Mouse (Mus musculus): ENCODE data around the gene Tram2. TPM values are rescaled to one million over a fixed set of nuclear protein-coding genes. Genes with fewer than 3 reads are reported as not detected.

Gene Tram2
- polyA plus RNA-seq, 1 experiment from 2014 or later = 4.3 TPM

DNA sequence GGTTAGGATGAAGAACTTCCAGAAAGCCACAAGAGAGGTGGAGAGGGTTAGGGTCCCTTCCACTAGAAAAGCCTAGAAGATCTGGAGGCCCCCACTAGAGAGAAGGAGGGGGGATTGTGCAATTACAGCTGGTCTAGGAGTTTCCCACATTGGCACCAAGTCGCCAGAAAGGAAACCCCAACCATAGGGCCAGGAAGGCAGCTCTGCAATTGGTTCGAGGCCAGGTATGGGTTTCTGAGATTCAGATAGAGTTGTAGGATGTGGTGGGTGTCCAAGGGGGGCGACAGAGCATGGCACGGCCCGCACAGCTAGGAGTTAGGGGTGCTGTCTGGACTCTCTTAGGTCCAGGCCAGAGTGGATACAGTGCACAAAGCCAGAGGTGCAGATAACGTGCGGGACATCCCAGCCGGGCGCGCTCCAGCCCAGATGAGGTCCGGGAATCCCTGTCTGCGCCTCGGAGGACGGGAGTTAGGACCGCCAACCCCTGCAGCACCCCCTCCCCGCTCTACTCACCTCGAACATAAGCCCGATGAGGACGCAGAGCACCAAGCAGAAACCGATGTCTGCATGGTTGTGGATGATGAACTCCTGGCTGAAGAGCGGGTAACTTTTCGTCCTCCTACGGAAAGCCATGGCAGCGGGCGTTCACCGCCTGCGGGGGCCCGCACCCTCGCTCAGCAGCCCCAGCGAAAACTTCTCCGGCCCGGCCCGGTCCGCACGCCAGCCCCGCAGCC lies 381 bp downstream of the Tram2 start:
- Histone ChIP-seq H3K27me3 (replicated peaks; ENCODE audit: control insufficient read depth, insufficient read depth, low read length) (no peaks in the 10 kb centered on the region), H3K9ac (ENCODE audit: low read depth, low read length) (peak overlapping the region; percentile 71), H3K4me2 (replicated peaks; ENCODE audit: low read depth) (peak overlapping the region; percentile 89), H3K4me3 (ENCODE audit: low read depth, low read length) (peak overlapping the region; percentile 78), H3K9me3 (ENCODE audit: control insufficient read depth) (no peaks in the 10 kb centered on the region), H3K36me3 (ENCODE audit: control insufficient read depth, insufficient read depth) (no peaks in the 10 kb centered on the region), H3K4me1 (replicated peaks; ENCODE audit: control insufficient read depth, insufficient read depth, low read length) (peaks cover 7% of the 10 kb centered on the region; the same call in 1 of the 2 replicates), H3K27ac (ENCODE audit: low read depth, low read length) (peak overlapping the region; percentile 50; the same call in 1 of the 2 replicates)
- 1% methylated on average over 36 of the region's 36 CpGs for WGBS
- ATAC-seq = peak; percentile 44
- peak; percentile 17 for TF ChIP-seq CTCF (IDR thresholded peaks at IDR 0.05; ENCODE audit: low read depth)

DNA sequence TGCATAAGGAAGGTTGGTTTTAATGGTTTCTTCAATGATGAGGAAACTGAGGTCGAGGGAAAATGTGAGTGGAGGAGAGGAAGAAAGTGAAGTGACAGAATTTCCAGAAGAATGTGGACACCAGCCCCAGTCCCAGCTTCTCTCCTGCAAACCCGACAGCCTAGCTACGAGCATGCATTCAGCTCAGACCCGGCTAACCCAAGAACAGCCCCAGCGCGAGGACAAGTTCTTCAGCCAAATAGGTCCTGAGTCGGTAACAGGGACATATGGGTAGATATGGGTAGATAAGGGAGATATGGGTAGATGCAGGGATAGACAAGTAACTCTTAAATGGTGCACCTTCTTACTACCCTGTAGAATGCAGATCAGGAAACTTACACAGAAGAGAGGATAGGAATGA lies 1.4 kb downstream of the Tram2 start:
- 62% methylated on average over 7 of the region's 7 CpGs for WGBS
- Histone ChIP-seq H3K9me3 (ENCODE audit: control insufficient read depth) (no peaks in the 10 kb centered on the region), H3K27me3 (replicated peaks; ENCODE audit: control insufficient read depth, insufficient read depth, low read length) (no peaks in the 10 kb centered on the region), H3K4me2 (replicated peaks; ENCODE audit: low read depth) (peak overlapping the region; percentile 89), H3K9ac (ENCODE audit: low read depth, low read length) (no peak overlapping the region), H3K36me3 (ENCODE audit: control insufficient read depth, insufficient read depth) (no peaks in the 10 kb centered on the region), H3K27ac (ENCODE audit: low read depth, low read length) (no peak overlapping the region), H3K4me1 (replicated peaks; ENCODE audit: control insufficient read depth, insufficient read depth, low read length) (peaks cover 9% of the 10 kb centered on the region; the same call in 1 of the 2 replicates), H3K4me3 (ENCODE audit: low read depth, low read length) (peak overlapping the region; percentile 78)
- no peak for ATAC-seq
- no peak for TF ChIP-seq CTCF (IDR thresholded peaks at IDR 0.05; ENCODE audit: low read depth)

- no peaks in the 10 kb centered on the region for H3K36me3 ChIP-seq (ENCODE audit: control insufficient read depth, insufficient read depth)
- peaks cover 13% of the 10 kb centered on the region; the same call in 1 of the 2 replicates for H3K4me1 ChIP-seq (replicated peaks; ENCODE audit: control insufficient read depth, insufficient read depth, low read length)
- TF ChIP-seq CTCF (IDR thresholded peaks at IDR 0.05; ENCODE audit: low read depth) = no peak
Measured at GRCm38 (mm10) chr1:21077191-21077590, 1.8 kb downstream of the Tram2 start.

DNA sequence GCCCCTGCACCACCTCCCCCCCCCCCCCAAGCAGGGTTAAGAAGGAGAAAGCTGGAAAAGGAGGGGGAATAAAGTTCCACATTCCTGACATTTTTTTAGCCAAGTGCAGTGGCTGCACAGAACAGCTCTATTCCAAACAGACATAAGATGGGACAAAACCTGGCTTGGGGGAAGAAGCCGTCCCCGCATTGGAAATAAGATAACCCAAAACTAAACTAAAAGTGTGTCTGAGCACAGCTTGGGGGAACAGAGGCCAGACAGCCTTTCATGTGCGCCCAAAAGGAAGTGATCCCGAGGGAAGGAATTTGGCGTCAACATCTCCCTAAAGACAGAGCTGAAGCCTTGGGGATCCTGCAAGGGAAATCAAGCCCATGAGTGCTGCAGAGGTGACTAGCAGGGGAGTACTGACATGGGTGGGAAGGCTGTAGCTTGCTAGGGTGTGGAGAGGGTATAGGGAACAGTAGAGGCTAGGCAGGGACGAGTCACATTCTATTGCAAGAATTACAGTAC lies 3.0 kb downstream of the Tram2 start:
- Histone ChIP-seq H3K4me3 (ENCODE audit: low read depth, low read length) (no peak overlapping the region), H3K27ac (ENCODE audit: low read depth, low read length) (no peak overlapping the region), H3K4me2 (replicated peaks; ENCODE audit: low read depth) (peak overlapping the region; percentile 89), H3K27me3 (replicated peaks; ENCODE audit: control insufficient read depth, insufficient read depth, low read length) (no peaks in the 10 kb centered on the region), H3K9ac (ENCODE audit: low read depth, low read length) (no peak overlapping the region), H3K36me3 (ENCODE audit: control insufficient read depth, insufficient read depth) (no peaks in the 10 kb centered on the region), H3K9me3 (ENCODE audit: control insufficient read depth) (no peaks in the 10 kb centered on the region), H3K4me1 (replicated peaks; ENCODE audit: control insufficient read depth, insufficient read depth, low read length) (peaks cover 14% of the 10 kb centered on the region; the same call in 1 of the 2 replicates)
- no peak for ATAC-seq
- no peak for TF ChIP-seq CTCF (IDR thresholded peaks at IDR 0.05; ENCODE audit: low read depth)
- 46% methylated on average over 6 of the region's 6 CpGs for WGBS

More at GRCm38 (mm10) chr1:21077191-21077590, 1.8 kb downstream of the Tram2 start:
- ATAC-seq = no peak
- Histone ChIP-seq H3K27ac (ENCODE audit: low read depth, low read length) (no peak overlapping the region), H3K27me3 (replicated peaks; ENCODE audit: control insufficient read depth, insufficient read depth, low read length) (no peaks in the 10 kb centered on the region), H3K9me3 (ENCODE audit: control insufficient read depth) (no peaks in the 10 kb centered on the region), H3K4me3 (ENCODE audit: low read depth, low read length) (peak overlapping the region; percentile 78; the same call in 1 of the 2 replicates), H3K9ac (ENCODE audit: low read depth, low read length) (no peak overlapping the region), H3K4me2 (replicated peaks; ENCODE audit: low read depth) (peak overlapping the region; percentile 89)
- WGBS = 54% methylated on average over 5 of the region's 5 CpGs

- ATAC-seq = no peak
- TF ChIP-seq CTCF (IDR thresholded peaks at IDR 0.05; ENCODE audit: low read depth) = peak; percentile 27; the same call in 1 of the 2 replicates
- H3K4me2 ChIP-seq (replicated peaks; ENCODE audit: low read depth) = no peak overlapping the region
- H3K36me3 ChIP-seq (ENCODE audit: control insufficient read depth, insufficient read depth) = no peaks in the 10 kb centered on the region
- 64% methylated on average over 5 of the region's 5 CpGs for WGBS
- no peak overlapping the region for H3K4me3 ChIP-seq (ENCODE audit: low read depth, low read length)
- peaks cover 14% of the 10 kb centered on the region; the same call in 1 of the 2 replicates for H3K4me1 ChIP-seq (replicated peaks; ENCODE audit: control insufficient read depth, insufficient read depth, low read length)
- no peak overlapping the region for H3K27ac ChIP-seq (ENCODE audit: low read depth, low read length)
- no peaks in the 10 kb centered on the region for H3K27me3 ChIP-seq (replicated peaks; ENCODE audit: control insufficient read depth, insufficient read depth, low read length)
- no peaks in the 10 kb centered on the region for H3K9me3 ChIP-seq (ENCODE audit: control insufficient read depth)
- no peak overlapping the region for H3K9ac ChIP-seq (ENCODE audit: low read depth, low read length)
Measured at GRCm38 (mm10) chr1:21074231-21074630, 4.8 kb downstream of the Tram2 start.

GRCm38 (mm10) chr1:21072875-21073444 lies 6.1 kb downstream of the Tram2 start:
- Histone ChIP-seq H3K36me3 (ENCODE audit: control insufficient read depth, insufficient read depth) (no peaks in the 10 kb centered on the region), H3K4me3 (ENCODE audit: low read depth, low read length) (no peak overlapping the region), H3K4me1 (replicated peaks; ENCODE audit: control insufficient read depth, insufficient read depth, low read length) (peaks cover 15% of the 10 kb centered on the region; the same call in 1 of the 2 replicates), H3K9me3 (ENCODE audit: control insufficient read depth) (no peaks in the 10 kb centered on the region), H3K27ac (ENCODE audit: low read depth, low read length) (peak overlapping the region; percentile 36; the same call in 1 of the 2 replicates), H3K27me3 (replicated peaks; ENCODE audit: control insufficient read depth, insufficient read depth, low read length) (no peaks in the 10 kb centered on the region), H3K4me2 (replicated peaks; ENCODE audit: low read depth) (peak overlapping the region; percentile 40), H3K9ac (ENCODE audit: low read depth, low read length) (no peak overlapping the region)
- WGBS = 39% methylated on average over 12 of the region's 12 CpGs
- TF ChIP-seq CTCF (IDR thresholded peaks at IDR 0.05; ENCODE audit: low read depth) = no peak
- peak; percentile 52; the same call in 1 of the 2 replicates for ATAC-seq
